Mouse (Mus musculus): ENCODE data around the gene Mccc1. TPM values are rescaled to one million over a fixed set of nuclear protein-coding genes. Genes with fewer than 3 reads are reported as not detected.

The Mccc1 gene
- polyA plus RNA-seq, 1 experiment: 39.3 TPM

- 92% methylated on average over 4 of the region's 4 CpGs for WGBS
- DNase-seq: no peak
- no peak overlapping the region for H3K27ac ChIP-seq (ENCODE audit: insufficient read depth, low read length)
- no peaks in the 10 kb centered on the region for H3K27me3 ChIP-seq (ENCODE audit: control insufficient read depth, insufficient read depth, low read length)
- H3K4me3 ChIP-seq (replicated peaks; ENCODE audit: insufficient read depth, low read depth, low read length): no peak overlapping the region
- no peak for TF ChIP-seq POLR2A (IDR thresholded peaks at IDR 0.05; ENCODE audit: borderline replicate concordance, insufficient read depth, low read length)
- TF ChIP-seq CTCF (IDR thresholded peaks at IDR 0.05; ENCODE audit: borderline replicate concordance, insufficient read depth, low read depth, low read length): no peak
- H3K4me1 ChIP-seq (ENCODE audit: control insufficient read depth, insufficient read depth, low read length): no peaks in the 10 kb centered on the region
Measured at GRCm38 (mm10) chr3:35963401-35963800, 37.1 kb downstream of the Mccc1 start.

GRCm38 (mm10) chr3:35962967-35963366 is 37.5 kb downstream of the Mccc1 start:
- Histone ChIP-seq H3K27ac (ENCODE audit: insufficient read depth, low read length) (no peak overlapping the region), H3K27me3 (ENCODE audit: control insufficient read depth, insufficient read depth, low read length) (no peaks in the 10 kb centered on the region), H3K4me3 (replicated peaks; ENCODE audit: insufficient read depth, low read depth, low read length) (no peak overlapping the region), H3K4me1 (ENCODE audit: control insufficient read depth, insufficient read depth, low read length) (no peaks in the 10 kb centered on the region)
- no peak for DNase-seq
- TF ChIP-seq POLR2A (IDR thresholded peaks at IDR 0.05; ENCODE audit: borderline replicate concordance, insufficient read depth, low read length) (no peak), CTCF (IDR thresholded peaks at IDR 0.05; ENCODE audit: borderline replicate concordance, insufficient read depth, low read depth, low read length) (no peak; the same call in 1 of the 2 replicates)
- WGBS: 91% methylated on average over 5 of the region's 5 CpGs

GRCm38 (mm10) chr3:35957230-35957629 is 43.2 kb downstream of the Mccc1 start:
- WGBS: 98% methylated on average over 3 of the region's 3 CpGs
- no peaks in the 10 kb centered on the region for H3K4me1 ChIP-seq (ENCODE audit: control insufficient read depth, insufficient read depth, low read length)
- H3K27me3 ChIP-seq (ENCODE audit: control insufficient read depth, insufficient read depth, low read length): no peaks in the 10 kb centered on the region
- DNase-seq: no peak
- TF ChIP-seq POLR2A (IDR thresholded peaks at IDR 0.05; ENCODE audit: borderline replicate concordance, insufficient read depth, low read length): no peak
- TF ChIP-seq CTCF (IDR thresholded peaks at IDR 0.05; ENCODE audit: borderline replicate concordance, insufficient read depth, low read depth, low read length): no peak
- no peak overlapping the region for H3K27ac ChIP-seq (ENCODE audit: insufficient read depth, low read length)
- no peak overlapping the region for H3K4me3 ChIP-seq (replicated peaks; ENCODE audit: insufficient read depth, low read depth, low read length)

- Histone ChIP-seq H3K4me3 (replicated peaks; ENCODE audit: insufficient read depth, low read depth, low read length) (no peak overlapping the region), H3K27ac (ENCODE audit: insufficient read depth, low read length) (no peak overlapping the region), H3K27me3 (ENCODE audit: control insufficient read depth, insufficient read depth, low read length) (no peaks in the 10 kb centered on the region), H3K4me1 (ENCODE audit: control insufficient read depth, insufficient read depth, low read length) (no peaks in the 10 kb centered on the region)
- TF ChIP-seq CTCF (IDR thresholded peaks at IDR 0.05; ENCODE audit: borderline replicate concordance, insufficient read depth, low read depth, low read length): no peak
- TF ChIP-seq POLR2A (IDR thresholded peaks at IDR 0.05; ENCODE audit: borderline replicate concordance, insufficient read depth, low read length): no peak
- 87% methylated on average over 11 of the region's 11 CpGs for WGBS
- peak in 1 of 2 experiments; percentile 3 for DNase-seq
Measured at GRCm38 (mm10) chr3:35954901-35955575, 45.4 kb downstream of the Mccc1 start.

GRCm38 (mm10) chr3:35953816-35954215 is 46.7 kb downstream of the Mccc1 start:
- Histone ChIP-seq H3K27me3 (ENCODE audit: control insufficient read depth, insufficient read depth, low read length) (no peaks in the 10 kb centered on the region), H3K4me1 (ENCODE audit: control insufficient read depth, insufficient read depth, low read length) (no peaks in the 10 kb centered on the region), H3K4me3 (replicated peaks; ENCODE audit: insufficient read depth, low read depth, low read length) (no peak overlapping the region), H3K27ac (ENCODE audit: insufficient read depth, low read length) (no peak overlapping the region)
- peak in 1 of 2 experiments; percentile 2 for DNase-seq
- 93% methylated on average over 6 of the region's 6 CpGs for WGBS
- TF ChIP-seq POLR2A (IDR thresholded peaks at IDR 0.05; ENCODE audit: borderline replicate concordance, insufficient read depth, low read length): no peak
- no peak for TF ChIP-seq CTCF (IDR thresholded peaks at IDR 0.05; ENCODE audit: borderline replicate concordance, insufficient read depth, low read depth, low read length)

- peak in 1 of 2 experiments; percentile 0 for DNase-seq
- Histone ChIP-seq H3K27me3 (ENCODE audit: control insufficient read depth, insufficient read depth, low read length) (no peaks in the 10 kb centered on the region), H3K4me1 (ENCODE audit: control insufficient read depth, insufficient read depth, low read length) (no peaks in the 10 kb centered on the region), H3K4me3 (replicated peaks; ENCODE audit: insufficient read depth, low read depth, low read length) (no peak overlapping the region), H3K27ac (ENCODE audit: insufficient read depth, low read length) (no peak overlapping the region)
- no peak for TF ChIP-seq CTCF (IDR thresholded peaks at IDR 0.05; ENCODE audit: borderline replicate concordance, insufficient read depth, low read depth, low read length)
- WGBS: 70% methylated on average over 1 of the region's 1 CpGs
Measured at GRCm38 (mm10) chr3:35953184-35953583, 47.3 kb downstream of the Mccc1 start.

- H3K27ac ChIP-seq (ENCODE audit: insufficient read depth, low read length): no peak overlapping the region
- TF ChIP-seq POLR2A (IDR thresholded peaks at IDR 0.05; ENCODE audit: borderline replicate concordance, insufficient read depth, low read length) (no peak), CTCF (IDR thresholded peaks at IDR 0.05; ENCODE audit: borderline replicate concordance, insufficient read depth, low read depth, low read length) (no peak)
- no peaks in the 10 kb centered on the region for H3K27me3 ChIP-seq (ENCODE audit: control insufficient read depth, insufficient read depth, low read length)
- no peak overlapping the region for H3K4me3 ChIP-seq (replicated peaks; ENCODE audit: insufficient read depth, low read depth, low read length)
- 92% methylated on average over 7 of the region's 7 CpGs for WGBS
- H3K4me1 ChIP-seq (ENCODE audit: control insufficient read depth, insufficient read depth, low read length): no peaks in the 10 kb centered on the region
- DNase-seq: no peak
Measured at GRCm38 (mm10) chr3:35948197-35948596, 52.3 kb downstream of the Mccc1 start.

GRCm38 (mm10) chr3:35940520-35941135 is 59.9 kb downstream of the Mccc1 start:
- Histone ChIP-seq H3K4me3 (replicated peaks; ENCODE audit: insufficient read depth, low read depth, low read length) (no peak overlapping the region), H3K27me3 (ENCODE audit: control insufficient read depth, insufficient read depth, low read length) (no peaks in the 10 kb centered on the region), H3K27ac (ENCODE audit: insufficient read depth, low read length) (no peak overlapping the region), H3K4me1 (ENCODE audit: control insufficient read depth, insufficient read depth, low read length) (no peaks in the 10 kb centered on the region)
- TF ChIP-seq POLR2A (IDR thresholded peaks at IDR 0.05; ENCODE audit: borderline replicate concordance, insufficient read depth, low read length): no peak
- no peak for TF ChIP-seq CTCF (IDR thresholded peaks at IDR 0.05; ENCODE audit: borderline replicate concordance, insufficient read depth, low read depth, low read length)
- no peak for DNase-seq
- WGBS: 93% methylated on average over 4 of the region's 4 CpGs
